Mouse (Mus musculus) cerebellum, adult 18-20 months (tissue): Measurements from ENCODE around the gene Tmem169.
A peak's percentile ranks its signal among the peaks of the same experiment; 100 is the strongest.

Source experiments
- DNase-seq, 2 experiments: peaks; one replicate each; pipeline ENCODE4 v3.0.0; 2021

Gene Tmem169

DNA sequence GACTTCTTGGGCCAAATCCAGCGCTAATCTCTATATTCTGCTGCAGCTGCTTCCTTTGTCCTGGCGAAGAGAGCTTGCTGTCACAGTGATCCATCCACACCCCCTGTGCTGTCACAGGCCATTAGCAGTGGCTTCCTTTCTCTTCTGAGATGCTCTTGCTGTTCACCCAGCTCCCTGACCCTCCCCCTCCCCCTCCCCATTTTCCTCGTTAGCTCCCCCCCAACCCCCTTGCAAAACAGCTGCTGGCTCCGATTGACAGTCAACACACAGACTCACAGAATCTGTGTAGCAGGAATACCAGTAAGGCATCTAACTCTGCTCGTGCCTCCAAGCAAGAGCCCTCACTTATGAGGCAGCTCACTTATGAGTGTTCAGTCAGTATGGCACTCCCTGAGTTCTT, 2.7 kb downstream of the Tmem169 start:
- DNase-seq, result no peak

DNA sequence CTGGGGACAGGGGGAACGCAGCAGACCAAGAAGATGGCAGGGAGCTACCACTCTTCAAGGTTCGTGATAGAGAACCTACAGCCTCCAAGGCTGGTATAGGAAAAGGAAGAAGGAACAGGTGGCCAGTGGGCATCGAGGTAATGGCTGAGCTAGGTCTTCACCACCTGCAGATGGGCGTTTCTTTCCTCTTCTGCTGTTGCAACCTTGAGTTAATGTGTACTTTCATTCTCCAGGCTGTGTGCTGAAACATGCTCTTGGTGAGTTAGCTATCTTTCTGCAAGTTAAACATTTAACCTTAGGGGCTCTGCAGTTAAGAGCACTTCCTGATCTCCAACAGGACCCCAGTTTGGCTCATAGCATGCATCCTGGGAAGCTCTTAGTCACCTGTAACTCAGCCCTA, 3.7 kb downstream of the Tmem169 start:
- no peak for DNase-seq

DNA sequence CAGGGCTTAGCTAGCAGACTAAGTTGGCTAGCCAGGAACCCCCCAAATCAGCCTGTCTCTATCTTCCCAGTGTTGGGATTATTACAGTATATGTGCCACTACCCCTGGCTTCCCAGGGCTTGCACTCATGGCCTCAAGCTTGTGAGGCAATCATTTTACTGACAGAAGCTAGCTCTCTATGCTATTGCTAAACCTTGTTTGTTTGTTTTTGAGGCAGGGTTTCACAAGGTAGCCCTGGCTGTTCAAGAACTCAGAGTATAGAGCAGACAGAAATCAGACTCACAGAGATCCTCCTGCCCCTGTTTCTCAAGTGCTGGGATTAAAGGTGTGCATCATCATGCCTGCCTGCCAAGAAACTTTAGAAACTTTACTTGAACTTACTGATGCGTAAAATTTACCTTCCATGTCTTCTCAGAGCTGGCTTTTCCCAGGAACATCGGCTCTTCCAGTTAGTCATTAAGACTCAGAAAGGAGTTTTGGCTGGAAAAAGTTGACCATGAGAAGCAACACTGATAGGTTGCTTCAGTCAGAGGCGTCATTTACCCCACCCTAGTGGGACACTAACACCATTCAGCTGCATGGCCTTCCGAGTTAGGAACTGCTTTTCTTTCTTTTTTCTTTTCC, 4.5 kb downstream of the Tmem169 start:
- DNase-seq, result no peak

DNA sequence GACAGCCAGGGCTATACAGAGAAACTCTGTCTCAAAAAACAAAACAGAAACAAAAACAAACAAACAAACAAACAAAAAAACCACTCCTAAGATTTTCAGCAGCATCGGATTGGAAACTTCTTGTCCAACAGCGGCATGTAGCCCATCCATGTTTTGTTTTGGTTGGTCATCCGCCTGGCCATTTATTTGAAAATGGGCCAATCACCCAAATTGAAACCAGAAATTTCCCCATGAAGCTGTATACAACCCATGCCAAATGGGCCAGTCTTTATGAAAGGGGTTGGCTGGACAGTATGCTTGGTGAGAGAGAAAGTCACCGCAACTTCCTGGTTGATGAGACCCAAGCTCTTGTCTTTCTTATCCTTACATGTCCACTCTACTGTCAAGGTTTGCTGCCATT, 6.7 kb downstream of the Tmem169 start:
- no peak for DNase-seq

DNA sequence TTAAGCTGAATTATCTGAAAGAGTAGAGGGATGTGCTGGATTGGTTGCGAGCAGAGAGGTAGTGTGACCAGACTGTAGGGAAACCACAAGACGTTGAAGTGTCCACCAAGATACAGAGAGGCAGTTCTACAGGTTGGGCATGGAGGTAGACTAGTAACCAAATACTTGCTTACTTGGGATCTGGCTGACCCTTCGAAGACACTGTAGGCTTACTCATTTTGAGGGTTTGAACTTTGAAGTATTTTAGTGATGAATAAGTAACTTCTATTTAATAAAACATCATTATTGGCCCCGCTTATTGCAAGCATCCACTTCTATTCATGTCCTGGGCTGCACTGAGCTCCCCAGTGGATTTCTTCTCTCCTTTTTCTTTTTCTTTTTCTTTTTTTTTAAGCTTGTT, 7.3 kb downstream of the Tmem169 start:
- no peak for DNase-seq

DNA sequence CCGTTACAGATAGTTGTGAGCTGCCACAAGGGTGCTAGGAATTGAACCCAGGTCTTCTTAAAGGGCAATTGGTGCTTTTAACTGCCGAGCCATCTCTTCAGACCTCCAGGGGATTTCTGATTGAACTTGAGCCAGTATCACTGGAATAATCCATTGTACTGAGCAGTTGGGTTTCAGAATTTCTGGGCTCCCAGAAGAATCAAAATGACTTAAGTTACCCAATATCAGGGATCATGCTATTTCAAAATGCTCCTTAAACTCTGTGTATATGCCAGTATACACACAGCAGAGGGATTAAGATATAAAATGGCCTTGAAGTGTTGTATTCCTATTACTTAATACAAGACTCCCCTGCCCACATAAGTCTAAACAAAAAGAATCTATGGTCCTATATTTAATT, 7.8 kb downstream of the Tmem169 start:
- no peak for DNase-seq

DNA sequence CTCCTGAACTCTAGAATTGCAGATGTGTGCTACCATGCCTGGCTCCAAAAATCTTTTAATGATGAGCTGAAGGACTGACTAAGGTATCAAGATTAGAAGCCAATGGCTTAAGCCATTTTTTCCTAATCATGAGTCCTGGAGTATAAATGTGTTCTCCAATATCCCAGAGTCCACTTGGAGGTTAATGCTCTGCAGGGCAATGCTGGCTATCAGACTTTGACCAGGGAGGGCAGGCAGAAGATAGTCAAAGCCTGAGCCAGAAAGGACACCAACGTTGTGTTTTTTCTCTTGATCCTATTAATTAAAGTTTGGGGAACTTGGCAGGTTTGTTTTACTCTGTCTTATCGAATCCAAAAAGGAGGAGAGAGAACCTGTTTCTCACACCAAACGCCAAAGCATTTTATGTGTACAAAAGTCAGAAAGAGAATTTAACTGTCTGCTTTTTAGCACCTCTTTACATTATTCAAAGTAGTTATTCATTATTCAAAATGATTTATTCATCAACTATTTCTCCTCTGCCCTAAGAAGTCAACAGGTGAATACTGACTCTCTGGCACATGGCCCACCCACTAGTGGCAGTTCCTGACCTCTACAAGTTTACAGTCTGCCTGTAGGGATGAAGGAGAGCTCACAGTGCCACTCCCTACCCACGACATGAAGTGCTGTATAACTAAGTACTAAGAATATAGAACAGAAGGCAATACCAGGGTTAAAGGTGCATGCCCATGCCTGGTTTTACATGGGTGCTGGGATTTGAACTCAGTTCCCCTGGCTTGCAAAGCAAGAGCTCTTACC, 9.9 kb downstream of the Tmem169 start:
- no peak for DNase-seq

DNA sequence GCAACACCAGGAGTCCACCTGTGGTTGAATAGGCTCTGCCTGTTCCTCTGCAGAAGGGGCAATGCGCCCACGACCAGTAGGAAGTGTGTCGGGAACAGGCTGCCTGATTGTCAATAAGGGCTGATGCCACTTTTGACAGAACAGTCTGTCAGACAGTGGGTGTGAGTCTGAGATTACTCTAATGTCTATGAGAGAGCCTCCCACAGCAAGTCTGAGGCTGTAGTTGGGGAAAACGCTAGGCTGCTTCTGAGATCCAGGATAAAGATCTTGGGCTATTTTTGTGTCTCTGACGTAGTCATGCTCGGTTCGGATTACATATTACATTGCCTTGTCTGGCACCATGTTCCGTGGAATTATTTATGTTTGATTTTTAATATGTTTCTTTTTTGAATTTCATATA, 11.6 kb downstream of the Tmem169 start:
- no peak for DNase-seq

DNA sequence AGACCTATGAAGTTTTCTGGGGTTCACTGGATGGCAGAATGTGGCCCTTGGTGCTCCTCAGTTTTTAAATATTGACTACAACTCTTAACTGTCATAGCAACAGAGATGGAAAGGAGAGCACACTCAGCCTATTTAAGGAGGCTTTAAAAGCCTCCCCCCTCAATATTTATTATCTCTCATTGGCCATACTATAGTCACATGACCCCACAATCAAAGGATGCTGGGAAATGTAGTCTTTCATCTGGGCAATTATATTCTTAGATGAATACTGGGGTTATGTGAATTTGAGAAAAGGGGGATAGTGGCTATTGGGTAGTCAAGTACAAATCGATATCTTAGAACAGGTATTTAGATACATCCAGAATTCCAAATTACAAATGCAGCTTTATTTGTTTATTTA, 17.7 kb downstream of the Tmem169 start:
- no peak for DNase-seq

DNA sequence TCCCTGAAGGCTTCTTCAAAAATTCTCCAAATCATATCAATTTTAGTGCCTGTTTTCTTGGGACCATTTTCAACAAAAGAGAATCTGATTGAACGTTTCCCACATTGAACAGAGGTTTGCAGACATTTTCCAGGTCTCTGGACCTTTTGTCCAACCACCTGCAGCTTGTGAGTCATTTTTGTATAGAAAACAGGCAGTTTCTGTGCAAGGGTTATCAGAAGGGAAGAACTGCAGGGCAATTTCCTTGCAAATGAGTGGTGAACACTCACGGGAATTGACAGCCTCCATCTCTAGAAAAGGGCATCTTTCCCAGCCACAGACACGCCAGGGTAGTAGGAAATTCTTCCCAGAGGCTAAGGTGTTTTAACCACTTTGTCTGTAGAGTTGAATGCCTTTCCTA, 22.1 kb downstream of the Tmem169 start:
- DNase-seq, result no peak

DNA sequence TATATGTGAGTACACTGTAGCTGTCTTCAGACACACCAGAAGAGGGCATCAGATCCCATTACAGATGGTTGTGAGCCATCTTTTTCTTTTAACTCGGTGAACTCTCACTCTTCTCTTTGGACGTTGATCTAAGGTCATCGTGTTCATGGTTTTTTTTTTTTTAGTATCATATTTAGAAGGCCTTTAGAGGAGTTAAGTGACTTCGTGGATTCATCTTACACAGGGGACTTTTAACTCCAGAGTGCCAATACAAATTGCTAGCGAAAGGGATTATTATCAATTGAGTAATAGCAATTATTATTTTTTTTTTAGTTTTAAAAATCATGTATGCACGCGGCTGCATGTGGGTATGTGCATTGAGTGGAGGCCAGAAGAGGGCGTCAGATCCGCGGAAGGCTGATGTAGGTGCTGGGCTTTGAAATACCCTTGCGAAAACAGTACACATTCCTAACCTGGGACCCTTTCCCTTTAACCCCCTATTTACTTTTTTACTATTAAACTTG, 22.6 kb downstream of the Tmem169 start:
- peak; percentile 58 to 63 for DNase-seq

DNA sequence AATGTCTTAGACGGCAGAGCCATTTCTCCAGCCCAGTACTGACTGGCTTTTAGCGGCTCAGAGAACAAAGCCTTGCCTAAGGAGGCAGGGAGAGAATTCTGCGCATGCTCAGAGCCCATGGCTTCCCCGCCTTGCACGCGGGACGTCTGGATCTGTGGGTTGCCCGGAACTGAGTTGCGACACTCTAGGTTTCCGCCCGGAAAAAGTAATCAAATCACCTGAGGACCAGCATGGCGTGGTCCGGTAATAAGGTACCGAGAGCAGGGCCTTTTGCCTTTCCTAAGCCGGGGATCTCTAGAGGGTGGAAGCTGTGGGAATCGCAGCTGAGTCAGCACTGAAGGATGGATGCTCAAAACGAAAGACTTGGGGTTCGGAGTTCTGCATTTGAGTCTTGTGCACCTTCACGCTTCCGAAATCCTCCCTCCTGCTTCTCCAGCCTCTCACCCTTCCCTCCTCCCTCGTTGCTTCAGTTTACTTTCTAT, 23.2 kb downstream of the Tmem169 start, which contains the start of gene Xrcc5:
Gene Xrcc5 (plus strand): TSS at position 105 of the 482 bp plus-strand sequence.
- DNase-seq, result peak; percentile 94 to 96

DNA sequence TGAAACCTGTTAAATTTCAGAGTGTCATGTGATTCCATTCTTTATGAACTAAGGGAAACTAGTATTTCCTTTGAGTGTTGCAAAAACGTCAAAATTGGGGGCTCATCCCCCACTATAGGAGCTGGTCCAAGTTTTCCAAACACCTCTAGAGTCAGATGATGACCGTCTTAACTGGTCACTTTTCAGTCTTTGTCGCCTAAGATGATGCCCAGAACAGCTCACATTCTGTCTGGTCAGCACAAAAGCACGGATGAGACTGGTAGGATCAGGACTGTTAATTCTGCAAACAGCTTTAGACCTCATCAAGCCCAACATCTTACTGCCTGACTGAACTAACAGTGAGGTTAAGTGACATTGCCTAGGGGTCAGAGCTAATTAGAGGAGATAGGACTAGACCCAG, 24.8 kb downstream of the Tmem169 start:
- DNase-seq, result no peak

DNA sequence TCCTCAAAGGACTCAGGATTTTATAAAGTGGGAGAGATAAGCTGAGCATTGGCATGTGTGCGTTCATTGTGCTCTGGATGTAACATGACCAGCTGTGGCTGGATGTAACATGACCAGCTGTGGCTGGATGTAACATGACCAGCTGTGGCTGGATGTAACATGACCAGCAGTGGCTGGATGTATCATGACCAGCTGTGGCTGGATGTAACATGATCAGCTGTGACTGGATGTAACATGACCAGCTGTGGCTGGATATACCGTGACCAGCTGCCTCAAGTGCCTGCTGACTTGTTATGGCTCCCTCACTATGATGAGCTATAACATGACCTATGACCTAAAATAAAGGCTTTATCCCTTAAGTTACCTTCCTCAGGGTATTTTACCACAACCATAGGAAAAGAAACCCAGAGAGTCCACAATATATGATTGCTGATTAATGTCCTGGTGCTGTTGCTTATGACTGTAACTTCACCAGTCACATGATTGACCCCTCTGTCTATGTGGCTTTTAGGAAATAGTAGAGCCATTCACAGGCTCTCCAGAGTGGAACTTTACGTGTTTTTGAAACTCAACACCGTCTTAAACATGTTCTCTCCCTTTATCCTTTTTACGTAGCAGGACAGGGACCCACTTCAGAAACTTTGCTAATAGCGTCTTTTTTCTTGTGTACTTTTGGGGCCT, 25.7 kb downstream of the Tmem169 start:
- no peak for DNase-seq

DNA sequence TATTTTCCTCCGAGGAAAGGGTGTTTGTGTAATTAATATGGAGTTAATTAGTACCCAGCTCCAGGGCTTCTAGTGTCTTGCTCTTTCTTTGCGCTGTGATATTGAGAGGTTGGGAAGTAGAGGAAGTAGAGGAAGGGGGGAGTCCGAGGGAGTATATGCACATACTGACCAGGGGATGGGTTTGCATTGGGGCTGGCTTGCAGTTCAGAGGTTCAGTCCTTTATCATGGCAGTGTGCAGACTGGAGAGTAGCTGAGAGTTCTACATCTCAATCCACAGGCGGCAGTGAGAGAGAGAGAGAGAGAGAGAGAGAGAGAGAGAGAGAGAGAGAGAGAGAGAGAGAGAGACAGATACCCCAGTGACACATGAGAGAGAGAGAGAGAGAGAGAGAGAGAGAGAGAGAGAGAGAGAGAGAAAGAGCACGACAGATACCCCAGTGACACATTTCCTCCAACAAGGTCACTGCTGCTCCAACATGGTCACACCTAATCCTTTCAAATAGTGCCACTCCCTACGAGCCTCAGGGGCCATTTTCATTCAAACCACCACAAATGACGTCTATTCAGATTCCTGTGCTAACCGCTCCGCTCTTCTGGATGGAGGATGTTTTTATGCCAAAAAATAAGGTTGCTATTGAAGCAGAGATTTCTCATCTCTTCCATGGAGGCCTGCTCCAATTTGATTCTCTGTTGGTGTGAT, 28.7 kb downstream of the Tmem169 start:
- no peak for DNase-seq

DNA sequence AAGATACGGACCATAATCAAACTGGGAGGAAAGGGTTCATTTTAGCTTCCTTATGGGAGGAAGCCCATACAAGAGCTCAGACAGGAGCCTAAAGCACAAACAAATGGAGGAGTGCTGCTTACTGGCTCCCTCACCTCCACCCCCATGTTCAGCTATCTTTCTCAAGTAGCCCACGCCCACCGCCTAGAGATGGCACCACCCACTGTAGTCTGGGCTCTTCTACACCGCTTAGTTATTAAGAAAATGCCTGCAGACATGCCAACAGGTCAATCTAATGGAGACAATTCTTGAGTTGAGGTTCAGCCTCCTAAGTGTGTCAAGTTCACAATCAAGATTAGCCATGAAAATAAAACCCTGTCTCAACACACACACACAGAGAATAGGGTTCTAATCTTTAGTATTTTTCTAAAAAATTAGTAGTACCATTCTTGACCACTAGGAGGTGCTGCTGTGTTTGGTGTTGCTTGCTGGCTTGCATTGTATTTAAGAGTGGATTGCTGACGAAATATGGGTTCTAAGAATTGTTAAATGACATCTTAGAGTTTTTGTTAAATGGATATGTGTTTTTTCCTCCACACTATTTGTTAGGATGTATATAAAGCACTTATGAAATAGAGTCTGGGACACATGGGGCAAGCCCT, 29.4 kb downstream of the Tmem169 start:
- DNase-seq, result no peak

DNA sequence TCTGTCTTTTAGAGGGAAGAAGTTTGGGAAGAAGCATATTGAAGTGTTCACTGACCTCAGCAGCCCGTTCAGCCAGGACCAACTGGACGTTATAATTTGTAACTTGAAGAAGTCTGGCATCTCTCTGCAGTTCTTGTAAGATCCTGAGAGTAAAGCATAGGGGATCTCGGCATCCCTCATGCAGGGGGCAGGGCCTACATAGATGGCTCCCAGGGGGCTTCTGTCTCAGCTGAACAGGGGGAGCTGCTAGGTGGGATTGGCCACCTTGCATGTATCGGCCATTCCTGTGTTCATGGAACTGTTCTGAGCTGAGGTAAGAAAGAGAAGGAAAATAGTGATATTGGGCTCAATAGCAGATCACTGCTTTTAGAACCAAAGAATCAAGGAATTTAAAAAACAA, 31.3 kb downstream of the Tmem169 start:
- DNase-seq, result no peak

DNA sequence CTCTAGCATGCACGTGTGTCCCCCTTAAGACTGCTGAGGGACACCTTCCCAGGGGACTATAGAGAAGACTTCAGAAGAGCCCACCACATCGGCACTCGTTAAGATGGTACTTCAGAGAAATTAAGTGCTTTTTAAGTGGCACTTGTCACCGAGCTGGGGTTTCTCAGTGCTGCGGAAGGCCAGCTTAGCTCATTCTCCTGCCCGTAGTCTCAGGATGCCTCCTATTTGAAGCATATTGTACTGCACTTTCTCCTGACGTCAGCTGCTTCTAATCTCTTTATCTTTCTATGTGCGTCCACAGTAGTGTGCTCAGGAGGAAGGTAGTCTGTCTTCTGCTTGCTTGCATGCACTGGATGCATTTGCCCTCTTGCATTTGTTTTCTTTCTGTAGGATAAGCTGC, 32.2 kb downstream of the Tmem169 start:
- no peak for DNase-seq

DNA sequence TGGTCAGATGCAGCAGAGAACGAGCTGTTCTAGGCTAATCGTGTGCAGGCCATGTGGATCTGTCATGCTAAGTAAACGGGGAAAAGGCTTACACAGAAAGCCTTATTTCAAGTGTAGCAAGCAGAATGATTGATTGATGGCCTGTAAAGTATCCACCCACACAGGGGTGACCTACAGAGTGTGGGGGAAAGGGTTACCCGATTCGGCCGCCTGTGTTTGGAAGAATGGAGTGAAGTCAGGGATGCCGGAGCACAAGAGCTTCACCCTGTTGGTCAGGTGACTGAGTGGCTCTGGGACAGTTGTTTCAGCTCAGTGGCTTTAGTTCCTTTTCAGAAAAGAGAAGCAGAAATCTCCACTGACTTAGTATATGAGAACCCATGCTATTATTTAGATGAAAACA, 32.7 kb downstream of the Tmem169 start:
- no peak for DNase-seq

DNA sequence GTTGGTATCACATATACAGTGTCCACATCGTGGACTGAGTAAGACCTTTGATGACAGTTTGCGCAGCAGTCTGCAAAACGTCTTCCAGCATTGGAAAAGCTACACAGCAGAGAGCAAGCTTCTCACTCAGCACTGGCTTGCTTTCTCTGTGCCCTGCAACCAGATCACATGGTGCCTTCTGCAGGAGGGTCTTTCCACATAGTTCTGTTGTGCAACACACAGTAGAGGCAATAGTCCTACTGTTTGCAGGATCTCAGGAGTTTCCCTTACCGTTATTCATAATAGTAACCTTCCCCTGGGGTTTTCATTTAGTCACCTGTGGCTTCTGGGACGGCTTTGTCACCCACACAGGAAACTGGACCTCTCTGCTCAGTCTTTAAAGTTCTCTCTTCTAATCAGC, 36.6 kb downstream of the Tmem169 start:
- no peak for DNase-seq

DNA sequence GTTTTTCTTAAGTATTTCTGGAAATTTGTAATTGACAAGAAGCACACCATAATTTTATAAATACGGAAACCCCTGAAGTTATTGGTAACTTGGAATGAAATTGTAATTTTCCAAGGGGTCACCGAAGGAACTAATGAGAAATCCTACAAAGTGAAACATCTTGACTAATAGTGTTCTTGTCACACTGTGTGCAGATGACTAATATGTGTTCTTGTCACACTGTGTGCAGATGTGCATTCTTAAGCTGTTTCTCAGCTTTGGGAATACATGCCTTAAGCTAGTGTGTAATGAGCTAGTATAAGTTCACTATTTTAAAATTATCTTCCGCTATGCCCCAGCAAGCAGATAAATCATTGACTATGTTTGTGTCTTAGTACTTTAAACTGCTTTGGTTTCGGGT, 39.1 kb downstream of the Tmem169 start:
- DNase-seq, result no peak

DNA sequence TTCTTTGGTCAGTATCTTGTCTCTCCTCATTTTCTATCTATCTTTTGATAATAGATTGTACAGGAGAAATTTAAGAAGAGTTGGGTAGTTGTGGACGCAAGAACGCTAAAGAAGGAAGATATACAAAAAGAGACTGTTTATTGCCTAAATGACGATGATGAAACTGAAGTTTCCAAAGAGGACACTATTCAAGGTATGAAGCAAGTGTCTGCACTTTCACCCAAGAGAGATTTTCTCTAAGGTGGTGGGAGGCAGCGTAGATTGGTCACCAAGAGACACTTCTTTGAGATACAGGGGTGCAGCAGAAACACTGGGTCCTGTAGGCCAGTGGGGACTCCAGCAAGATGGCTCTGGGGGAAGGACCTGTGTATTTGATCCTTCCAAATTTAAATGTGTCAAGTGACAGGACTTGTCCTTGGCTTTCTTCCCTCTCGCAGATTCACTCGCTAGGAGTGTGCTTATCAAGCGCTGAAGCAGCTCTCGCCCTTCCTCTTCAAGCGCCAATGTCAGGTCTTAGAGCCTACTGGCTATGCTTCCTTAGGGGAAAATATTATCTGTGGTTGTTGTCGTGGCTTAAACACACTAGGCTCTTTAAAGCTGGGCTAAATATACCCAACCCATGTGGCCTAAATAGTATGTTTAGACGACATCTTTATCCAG, 42.1 kb downstream of the Tmem169 start:
- DNase-seq, result no peak
